7 mouse cellular contexts compared by ENCODE assay signal in the genomic region with DNA sequence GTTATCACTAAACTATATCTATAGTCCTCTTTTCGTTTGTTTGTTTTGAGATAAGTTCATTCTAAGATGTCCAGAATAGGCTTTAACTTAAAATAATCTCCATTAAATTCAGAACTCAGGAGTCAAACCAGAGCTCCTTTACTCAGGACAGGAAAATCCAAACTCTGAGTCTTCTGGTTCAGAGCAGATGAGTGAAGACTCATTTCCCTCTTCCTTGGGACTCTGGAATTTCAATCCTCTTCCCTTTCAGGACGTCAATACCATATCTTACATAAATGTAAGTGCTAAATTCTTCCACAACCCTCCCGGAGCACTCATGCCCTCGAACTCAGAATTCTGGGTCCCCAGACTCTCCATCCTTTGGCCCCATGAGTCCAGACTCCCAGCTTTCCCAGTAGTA. TPM values are rescaled to one million over a fixed set of nuclear protein-coding genes. Genes with fewer than 3 reads are reported as not detected.
DNase-seq lines count a peak whose midpoint lies in the region; ATAC-seq and TF ChIP-seq lines count a peak whose summit lies in the region.

No protein-coding gene starts in this region.

- H3K27me3 ChIP-seq in lung, embryonic 15.5 days, result 0 out of 2 replicates have a peak, but pooled peaks cover 5% of the 10 kb centered on the region
- no peaks in the 10 kb centered on the region for H3K27me3 ChIP-seq in embryonic facial prominence, embryonic 14.5 days (replicated peaks; ENCODE audit: control insufficient read depth, insufficient read depth, low read length)
- no peaks in the 10 kb centered on the region for H3K27me3 ChIP-seq in limb, embryonic 11.5 days (ENCODE audit: control insufficient read depth, insufficient read depth, low read length)

- peak overlapping the region; percentile 100 for H3K27ac ChIP-seq in lung, embryonic 15.5 days
- H3K27ac ChIP-seq in embryonic facial prominence, embryonic 14.5 days (replicated peaks; ENCODE audit: low read depth, low read length), result peak overlapping the region; percentile 97
- peak overlapping the region; percentile 66 for H3K27ac ChIP-seq in limb, embryonic 11.5 days (replicated peaks; ENCODE audit: low read depth, low read length)
- H3K27ac ChIP-seq in olfactory bulb, adult 2 months (ENCODE audit: insufficient read depth, low read depth, low read length), result no peak overlapping the region

- peaks cover 21% of the 10 kb centered on the region for H3K36me3 ChIP-seq in lung, embryonic 15.5 days
- H3K36me3 ChIP-seq in embryonic facial prominence, embryonic 14.5 days (ENCODE audit: control insufficient read depth, insufficient read depth, low read length), result peaks cover 24% of the 10 kb centered on the region
- peaks cover 9% of the 10 kb centered on the region; the same call in 1 of the 2 replicates for H3K36me3 ChIP-seq in limb, embryonic 11.5 days (ENCODE audit: control insufficient read depth, insufficient read depth, low read length)

- no peak for DNase-seq in lung, postnatal 14 days
- no peak for DNase-seq in embryonic facial prominence, embryonic 14.5 days (ENCODE audit: low spot score)
- DNase-seq in limb, embryonic 11.5 days (ENCODE audit: low spot score), result no peak
- DNase-seq in retina, embryonic 14.5 days (ENCODE audit: low spot score), result no peak
- DNase-seq in right cerebral cortex, adult 18-20 months, result no peak

- TF ChIP-seq CTCF in olfactory bulb, adult 2 months (IDR thresholded peaks at IDR 0.05; ENCODE audit: insufficient read depth, low read depth, low read length), result no peak

- H3K9me3 ChIP-seq in lung, embryonic 15.5 days, result no peaks in the 10 kb centered on the region
- no peaks in the 10 kb centered on the region for H3K9me3 ChIP-seq in embryonic facial prominence, embryonic 14.5 days (ENCODE audit: control insufficient read depth, low read length)
- H3K9me3 ChIP-seq in limb, embryonic 11.5 days (ENCODE audit: control insufficient read depth, low read length), result no peaks in the 10 kb centered on the region

- peaks cover 35% of the 10 kb centered on the region for H3K4me1 ChIP-seq in lung, embryonic 15.5 days
- peaks cover 19% of the 10 kb centered on the region for H3K4me1 ChIP-seq in embryonic facial prominence, embryonic 14.5 days (ENCODE audit: control insufficient read depth, insufficient read depth, low read length)
- H3K4me1 ChIP-seq in limb, embryonic 11.5 days (ENCODE audit: control insufficient read depth, insufficient read depth, low read length), result peaks cover 9% of the 10 kb centered on the region
- peaks cover 14% of the 10 kb centered on the region for H3K4me1 ChIP-seq in olfactory bulb, adult 2 months (ENCODE audit: control insufficient read depth, insufficient read depth, low read length)

- no peak for TF ChIP-seq POLR2A in olfactory bulb, adult 2 months (IDR thresholded peaks at IDR 0.05; ENCODE audit: insufficient read depth, low read depth, low read length)

- ATAC-seq in lung, embryonic 15.5 days (ENCODE audit: borderline replicate concordance, extremely low read depth, low FRiP score, low TSS enrichment), result no peak
- no peak for ATAC-seq in embryonic facial prominence, embryonic 14.5 days (ENCODE audit: low read depth)
- ATAC-seq in limb, embryonic 11.5 days (ENCODE audit: insufficient number of reproducible peaks, low FRiP score, low TSS enrichment, low read depth), result no peak

- under 1% methylated on average over 4 of the region's 4 CpGs for WGBS in lung, embryonic 15.5 days
- WGBS in embryonic facial prominence, embryonic 14.5 days, result 0% methylated on average over 4 of the region's 4 CpGs
- WGBS in limb, embryonic 11.5 days, result 4% methylated on average over 4 of the region's 4 CpGs
- WGBS in olfactory bulb, adult 2 months, result 5% methylated on average over 4 of the region's 4 CpGs

- H3K4me2 ChIP-seq in lung, embryonic 15.5 days, result peak overlapping the region; percentile 87
- peak overlapping the region; percentile 70 for H3K4me2 ChIP-seq in embryonic facial prominence, embryonic 14.5 days (ENCODE audit: low read depth, low read length)
- peak overlapping the region; percentile 89 for H3K4me2 ChIP-seq in limb, embryonic 11.5 days (ENCODE audit: low read depth, severe bottlenecking)

- peak overlapping the region; percentile 57 for H3K9ac ChIP-seq in lung, embryonic 15.5 days
- peak overlapping the region; percentile 67 for H3K9ac ChIP-seq in embryonic facial prominence, embryonic 14.5 days (ENCODE audit: low read depth, low read length)
- peak overlapping the region; percentile 38 for H3K9ac ChIP-seq in limb, embryonic 11.5 days (ENCODE audit: low read length)

- H3K4me3 ChIP-seq in lung, embryonic 15.5 days, result peak overlapping the region; percentile 98
- peak overlapping the region; percentile 88 for H3K4me3 ChIP-seq in embryonic facial prominence, embryonic 14.5 days (ENCODE audit: low read depth, low read length)
- peak overlapping the region; percentile 93 for H3K4me3 ChIP-seq in limb, embryonic 11.5 days (ENCODE audit: low read depth, low read length)
- peak overlapping the region; percentile 45 for H3K4me3 ChIP-seq in olfactory bulb, adult 2 months (ENCODE audit: insufficient read depth, low read depth, low read length)

RNA-seq across cellular contexts. Expression of gene Scaf1, which starts 0.6 kb away (rescaled TPM):
- 35.5 and 36.5 TPM in 2 replicates for polyA plus RNA-seq in lung, embryonic 15.5 days (2015; fragmentation: Nextera tagmentation; extraction: Ambion mirVana)
- 43.7 and 47.5 TPM in 2 replicates for polyA plus RNA-seq in embryonic facial prominence, embryonic 14.5 days (2014; fragmentation: Nextera tagmentation; extraction: Ambion mirVana)
- 52.0 and 60.3 TPM in 2 replicates for polyA plus RNA-seq in limb, embryonic 11.5 days (2014; fragmentation: Nextera tagmentation; extraction: Ambion mirVana)
- not detected in 2 replicates for polyA plus RNA-seq in olfactory bulb, adult 2 months (2012; ENCODE audit: insufficient read depth, insufficient read length, low replicate concordance, missing spikeins)

RNA-seq across cellular contexts. Expression of gene Rras, which starts 1.0 kb away (rescaled TPM):
- 49.7 and 50.4 TPM in 2 replicates for polyA plus RNA-seq in lung, embryonic 15.5 days (2015; fragmentation: Nextera tagmentation; extraction: Ambion mirVana)
- 50.5 and 52.3 TPM in 2 replicates for polyA plus RNA-seq in embryonic facial prominence, embryonic 14.5 days (2014; fragmentation: Nextera tagmentation; extraction: Ambion mirVana)
- polyA plus RNA-seq in limb, embryonic 11.5 days (2014; fragmentation: Nextera tagmentation; extraction: Ambion mirVana), result 20.8 and 21.0 TPM in 2 replicates
- not detected in 2 replicates for polyA plus RNA-seq in olfactory bulb, adult 2 months (2012; ENCODE audit: insufficient read depth, insufficient read length, low replicate concordance, missing spikeins)

RNA-seq across cellular contexts. Expression of gene Bcl2l12, which starts 18.2 kb away (rescaled TPM):
- polyA plus RNA-seq in lung, embryonic 15.5 days (2015; fragmentation: Nextera tagmentation; extraction: Ambion mirVana), result 66.3 and 66.7 TPM in 2 replicates
- polyA plus RNA-seq in embryonic facial prominence, embryonic 14.5 days (2014; fragmentation: Nextera tagmentation; extraction: Ambion mirVana), result 43.2 and 48.6 TPM in 2 replicates
- polyA plus RNA-seq in limb, embryonic 11.5 days (2014; fragmentation: Nextera tagmentation; extraction: Ambion mirVana), result 91.7 and 91.9 TPM in 2 replicates
- polyA plus RNA-seq in olfactory bulb, adult 2 months (2012; ENCODE audit: insufficient read depth, insufficient read length, low replicate concordance, missing spikeins), result not detected in 2 replicates

RNA-seq across cellular contexts. Expression of gene Irf3, which starts 19.3 kb away (rescaled TPM):
- polyA plus RNA-seq in lung, embryonic 15.5 days (2015; fragmentation: Nextera tagmentation; extraction: Ambion mirVana), result 88.1 and 92.6 TPM in 2 replicates
- polyA plus RNA-seq in embryonic facial prominence, embryonic 14.5 days (2014; fragmentation: Nextera tagmentation; extraction: Ambion mirVana), result 77.7 and 84.6 TPM in 2 replicates
- polyA plus RNA-seq in limb, embryonic 11.5 days (2014; fragmentation: Nextera tagmentation; extraction: Ambion mirVana), result 73.9 and 83.5 TPM in 2 replicates
- not detected in 2 replicates for polyA plus RNA-seq in olfactory bulb, adult 2 months (2012; ENCODE audit: insufficient read depth, insufficient read length, low replicate concordance, missing spikeins)

RNA-seq across cellular contexts. Expression of gene Prmt1, which starts 30.4 kb away (rescaled TPM):
- polyA plus RNA-seq in lung, embryonic 15.5 days (2015; fragmentation: Nextera tagmentation; extraction: Ambion mirVana), result 545 and 586 TPM in 2 replicates
- 173 and 178 TPM in 2 replicates for polyA plus RNA-seq in embryonic facial prominence, embryonic 14.5 days (2014; fragmentation: Nextera tagmentation; extraction: Ambion mirVana)
- polyA plus RNA-seq in limb, embryonic 11.5 days (2014; fragmentation: Nextera tagmentation; extraction: Ambion mirVana), result 332 and 334 TPM in 2 replicates
- not detected in 2 replicates for polyA plus RNA-seq in olfactory bulb, adult 2 months (2012; ENCODE audit: insufficient read depth, insufficient read length, low replicate concordance, missing spikeins)

Comparison
In these comparisons a context has a peak if more than half of its experiments do, and no peak if none do; other contexts are left out.
1. H3K4me3 ChIP-seq: peak in every context shown above with its lines; median percentile 98 in lung, embryonic 15.5 days; 93 in limb, embryonic 11.5 days; 88 in embryonic facial prominence, embryonic 14.5 days; 45 in olfactory bulb, adult 2 months.
2. RNA of gene Rras, which starts 1.0 kb away (polyA plus RNA-seq): 50.5 to 52.3 TPM in embryonic facial prominence, embryonic 14.5 days, 49.7 to 50.4 TPM in lung, embryonic 15.5 days and 20.8 to 21.0 TPM in limb, embryonic 11.5 days; not detected in olfactory bulb, adult 2 months; every median in the first group is over 10 times any median in the second.
3. Peak in every context shown above with its lines, with median percentiles within 50 percentile points of each other: H3K4me2 ChIP-seq and H3K9ac ChIP-seq.